Mouse (Mus musculus) myocyte (in vitro differentiated cells): ENCODE results near the gene Fam78b. TPM values are rescaled to one million over a fixed set of nuclear protein-coding genes. Genes with fewer than 3 reads are reported as not detected.

Source experiments
- H3K27me3 ChIP-seq: one replicate; pipeline ENCODE4 v1.6.1; 2011; ENCODE audit not compliant: control insufficient read depth, insufficient read depth, insufficient read length
- H3K36me3 ChIP-seq: one replicate; pipeline ENCODE4 v1.6.1; 2011; ENCODE audit not compliant: control insufficient read depth, insufficient read depth
- H3K4me2 ChIP-seq: one replicate; pipeline ENCODE4 v1.6.1; 2011; ENCODE audit warnings: low read depth, control low read depth
- H3K4me3 ChIP-seq: one replicate; pipeline ENCODE4 v1.5.1; 2011; ENCODE audit warnings: mild to moderate bottlenecking, control low read depth, moderate library complexity
- H3K79me2 ChIP-seq: one replicate; pipeline ENCODE4 v1.6.1; 2011; ENCODE audit not compliant: control insufficient read depth, insufficient read depth
- H3ac ChIP-seq: one replicate; pipeline ENCODE4 v1.6.1; 2011; ENCODE audit not compliant: control insufficient read depth, insufficient read length
- CEBPB ChIP-seq: IDR thresholded peaks from 2 replicates; pipeline ENCODE4 v1.6.1; 2011; ENCODE audit warnings: mild to moderate bottlenecking, moderate library complexity; ENCODE audit not compliant: poor library complexity, insufficient read depth, severe bottlenecking
- E2F4 ChIP-seq: IDR thresholded peaks from one replicate; pipeline ENCODE4 v1.6.1; 2011; ENCODE audit warnings: mild to moderate bottlenecking, control low read depth, moderate library complexity; ENCODE audit not compliant: insufficient read depth
- MAX ChIP-seq: IDR thresholded peaks from one replicate; pipeline ENCODE4 v1.6.1; 2011; ENCODE audit warnings: low read depth, mild to moderate bottlenecking, control low read depth
- MYOD1 ChIP-seq, 3 experiments: IDR thresholded peaks; one replicate each; pipeline ENCODE4 v1.6.1; 2011; ENCODE audit warnings: control low read depth in 2 of 3, low read depth in 2 of 3, mild to moderate bottlenecking in 2 of 3, moderate library complexity in 1 of 3; ENCODE audit not compliant: insufficient read length in 2 of 3, control insufficient read depth in 1 of 3
- MYOG ChIP-seq, 3 experiments: IDR thresholded peaks; one replicate each; pipeline ENCODE4 v1.6.1; 2011; ENCODE audit warnings: control low read depth in 2 of 3, low read depth in 2 of 3, mild to moderate bottlenecking in 2 of 3; ENCODE audit not compliant: insufficient read length in 2 of 3, control insufficient read depth in 1 of 3, insufficient read depth in 1 of 3
- POLR2A ChIP-seq: IDR thresholded peaks from one replicate; pipeline ENCODE4 v1.6.1; 2011; ENCODE audit warnings: low read depth, mild to moderate bottlenecking, control low read depth, moderate library complexity; ENCODE audit not compliant: insufficient read length
- POLR2AphosphoS2 ChIP-seq: IDR thresholded peaks from one replicate; pipeline ENCODE4 v1.6.1; 2011; ENCODE audit warnings: low read depth, control low read depth; ENCODE audit not compliant: insufficient read length
- REST ChIP-seq: IDR thresholded peaks from one replicate; pipeline ENCODE4 v1.6.1; 2011; ENCODE audit warnings: mild to moderate bottlenecking, control low read depth, moderate library complexity; ENCODE audit not compliant: insufficient read depth, insufficient read length
- SRF ChIP-seq: IDR thresholded peaks from one replicate; pipeline ENCODE4 v1.6.1; 2011; ENCODE audit warnings: low read depth; ENCODE audit not compliant: control insufficient read depth, insufficient read length
- TCF12 ChIP-seq: IDR thresholded peaks from one replicate; pipeline ENCODE4 v1.6.1; 2011; ENCODE audit warnings: mild to moderate bottlenecking, control low read depth; ENCODE audit not compliant: poor library complexity, insufficient read depth, severe bottlenecking
- TCF3 ChIP-seq: IDR thresholded peaks from one replicate; pipeline ENCODE4 v1.6.1; 2011; ENCODE audit warnings: low read depth, control low read depth; ENCODE audit not compliant: insufficient read length
- USF1 ChIP-seq: IDR thresholded peaks from one replicate; pipeline ENCODE4 v1.6.1; 2011; ENCODE audit warnings: low read depth, mild to moderate bottlenecking, control low read depth, moderate library complexity
- polyA plus RNA-seq: library from polyadenylated mRNA; unstranded; fragments of >200 nt; fragmentation: generic; extraction: Trizol; gene quantifications from one replicate; pipeline ENCODE4 v1.2.1, GENCODE M21; 2012; ENCODE audit warnings: missing spikeins

Fam78b gene
- polyA plus RNA-seq, 1 experiment: 0.92 TPM

DNA sequence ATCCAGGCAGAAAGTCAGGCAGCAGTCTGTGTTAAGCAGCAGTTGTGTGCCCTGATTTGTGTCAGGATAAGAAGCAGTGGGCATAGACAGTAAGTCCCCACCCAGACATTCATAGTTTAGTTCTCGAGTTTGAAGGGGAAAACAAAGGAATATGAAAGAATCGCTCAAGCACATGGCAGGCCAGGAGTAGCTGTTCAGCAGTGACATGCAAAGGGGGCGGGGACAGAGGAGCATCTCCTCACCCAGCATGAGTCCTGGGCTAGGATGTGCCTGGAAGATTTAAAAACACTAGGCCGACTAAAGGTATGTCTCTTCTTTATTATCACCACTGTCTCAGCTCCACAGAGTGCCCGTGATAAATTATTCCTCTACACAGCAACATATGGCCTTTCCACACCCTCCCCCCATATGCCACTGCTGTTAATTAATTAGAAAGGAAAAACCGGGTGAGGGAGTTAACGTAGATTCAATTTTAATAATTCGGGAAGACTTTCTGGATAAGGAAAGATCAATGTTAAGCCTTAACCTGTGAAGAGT is 107.8 kb downstream of the Fam78b start:
- H3K4me2 ChIP-seq: no peak overlapping the region
- H3K79me2 ChIP-seq: no peaks in the 10 kb centered on the region
- H3K4me3 ChIP-seq: no peak overlapping the region
- TF ChIP-seq E2F4: no peak
- TF ChIP-seq REST: no peak
- no peak for TF ChIP-seq POLR2A
- no peak for TF ChIP-seq USF1
- TF ChIP-seq MYOD1 (IDR thresholded peaks at IDR 0.05; ENCODE audit: control insufficient read depth in 1 of 3, insufficient read length in 2 of 3, low read depth in 2 of 3): no peak
- TF ChIP-seq TCF12: no peak
- no peak for TF ChIP-seq MYOG (IDR thresholded peaks at IDR 0.05; ENCODE audit: control insufficient read depth in 1 of 3, insufficient read depth in 1 of 3, insufficient read length in 2 of 3, low read depth in 2 of 3)
- no peak for TF ChIP-seq CEBPB
- no peak for TF ChIP-seq SRF
- no peak for TF ChIP-seq MAX
- no peak for TF ChIP-seq TCF3
- TF ChIP-seq POLR2AphosphoS2: no peak
- no peaks in the 10 kb centered on the region for H3K27me3 ChIP-seq
- no peak overlapping the region for H3ac ChIP-seq
- no peaks in the 10 kb centered on the region for H3K36me3 ChIP-seq

DNA sequence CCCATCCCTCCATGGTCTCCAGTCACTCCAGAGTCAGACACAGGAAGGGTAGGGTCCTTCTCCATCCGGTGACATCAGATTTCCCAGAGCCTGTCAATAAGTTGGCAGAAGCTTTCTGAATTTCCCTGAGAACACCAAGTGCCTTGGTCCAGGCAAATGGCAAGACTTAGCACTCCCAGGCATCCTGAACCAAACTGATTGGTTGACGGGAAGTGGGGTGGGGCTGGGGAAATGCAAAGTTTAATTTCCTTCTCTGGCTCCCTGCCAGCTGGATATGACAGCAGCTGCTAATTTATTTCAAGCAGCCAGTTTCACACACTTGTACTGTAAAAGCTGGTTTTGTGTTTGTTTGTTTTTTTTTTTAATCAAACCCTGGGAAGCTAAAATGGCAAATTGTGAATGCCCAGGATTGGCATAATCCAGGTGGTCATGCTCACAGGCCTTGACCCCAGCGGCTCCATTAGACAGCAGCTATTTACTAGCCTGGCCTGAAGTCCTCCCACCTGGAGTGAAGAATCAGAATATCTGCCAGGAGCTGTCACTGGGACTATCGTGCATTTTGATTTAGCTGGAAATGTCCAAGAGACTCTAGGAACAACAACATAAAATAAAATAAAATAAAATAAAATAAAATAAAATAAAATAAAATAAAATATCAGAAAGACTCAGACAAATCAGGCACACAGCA is 113.3 kb downstream of the Fam78b start:
- Histone ChIP-seq H3K36me3 (no peaks in the 10 kb centered on the region), H3K79me2 (no peaks in the 10 kb centered on the region), H3ac (no peak overlapping the region), H3K4me3 (no peak overlapping the region), H3K4me2 (no peak overlapping the region), H3K27me3 (no peaks in the 10 kb centered on the region)
- TF ChIP-seq CEBPB: no peak

DNA sequence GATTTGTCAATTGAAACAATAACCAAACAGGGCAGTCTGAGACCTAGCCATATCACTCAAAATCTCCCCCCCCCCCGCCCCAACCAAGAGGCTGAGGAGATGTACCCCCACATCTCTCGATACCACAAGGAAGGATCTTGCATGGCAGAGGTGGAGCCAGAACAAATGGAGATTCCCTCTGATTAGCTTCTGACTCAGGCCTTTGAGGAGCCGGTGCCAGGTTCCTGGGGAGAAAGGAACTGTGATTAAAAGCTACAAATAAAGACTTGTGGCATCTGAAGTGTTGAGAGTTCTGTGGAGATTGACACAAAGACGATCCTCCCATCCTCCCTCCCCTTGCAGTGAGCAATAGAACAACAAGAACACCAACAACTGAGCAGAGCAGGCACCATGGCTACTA is 113.9 kb downstream of the Fam78b start:
- H3ac ChIP-seq: no peak overlapping the region
- no peaks in the 10 kb centered on the region for H3K27me3 ChIP-seq
- no peaks in the 10 kb centered on the region for H3K79me2 ChIP-seq
- no peak for TF ChIP-seq MAX
- TF ChIP-seq MYOG (IDR thresholded peaks at IDR 0.05; ENCODE audit: control insufficient read depth in 1 of 3, insufficient read depth in 1 of 3, insufficient read length in 2 of 3, low read depth in 2 of 3): no peak
- TF ChIP-seq USF1: no peak
- no peak for TF ChIP-seq MYOD1 (IDR thresholded peaks at IDR 0.05; ENCODE audit: control insufficient read depth in 1 of 3, insufficient read length in 2 of 3, low read depth in 2 of 3)
- no peak for TF ChIP-seq TCF12
- H3K4me3 ChIP-seq: no peak overlapping the region
- H3K4me2 ChIP-seq: no peak overlapping the region
- H3K36me3 ChIP-seq: no peaks in the 10 kb centered on the region

DNA sequence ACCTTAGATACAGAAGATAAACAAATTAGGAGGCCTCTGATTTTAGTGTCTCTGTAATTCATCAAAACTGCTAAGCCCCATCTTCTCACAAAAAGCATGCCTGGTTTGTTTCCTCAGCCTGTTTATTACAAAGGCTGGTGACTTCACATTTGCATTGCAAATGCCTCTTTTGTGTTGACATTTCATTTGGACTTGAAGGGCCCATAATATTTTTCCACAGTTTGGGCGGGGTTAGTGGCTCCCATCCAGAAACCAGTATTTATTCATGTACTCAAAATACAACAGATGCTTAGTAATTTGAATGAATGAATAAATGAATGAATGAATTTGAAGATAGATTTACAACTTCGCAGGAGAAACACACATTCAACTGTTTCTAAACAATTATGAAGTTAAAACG is 115.5 kb downstream of the Fam78b start:
- H3ac ChIP-seq: no peak overlapping the region
- no peak for TF ChIP-seq TCF3
- TF ChIP-seq CEBPB: no peak
- no peak for TF ChIP-seq MYOG (IDR thresholded peaks at IDR 0.05; ENCODE audit: control insufficient read depth in 1 of 3, insufficient read depth in 1 of 3, insufficient read length in 2 of 3, low read depth in 2 of 3)
- no peak for TF ChIP-seq USF1
- TF ChIP-seq TCF12: no peak
- H3K4me2 ChIP-seq: no peak overlapping the region
- H3K36me3 ChIP-seq: no peaks in the 10 kb centered on the region
- no peaks in the 10 kb centered on the region for H3K27me3 ChIP-seq
- H3K79me2 ChIP-seq: no peaks in the 10 kb centered on the region
- H3K4me3 ChIP-seq: no peak overlapping the region

DNA sequence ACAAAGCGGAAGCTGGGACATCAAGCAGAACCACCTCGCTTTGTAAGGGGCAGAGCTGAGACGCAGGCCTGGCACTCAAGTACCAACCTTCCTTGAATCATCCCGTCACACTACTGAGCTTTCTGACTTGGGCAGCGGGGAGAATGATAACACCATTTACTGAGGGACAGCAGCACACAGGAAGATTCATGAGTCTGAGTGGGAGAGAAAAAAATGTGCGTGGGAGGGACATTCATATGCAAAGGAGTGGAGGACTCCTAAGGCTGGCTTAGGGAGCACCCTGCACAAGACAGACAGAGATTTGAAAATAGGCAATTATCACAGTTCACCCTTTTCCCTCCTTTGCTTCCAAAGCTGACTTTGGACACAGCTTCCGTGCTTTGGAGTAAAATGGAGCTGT is 117.8 kb downstream of the Fam78b start:
- no peak overlapping the region for H3ac ChIP-seq
- TF ChIP-seq POLR2AphosphoS2 (no peak), TCF3 (no peak), REST (no peak), TCF12 (no peak), MAX (no peak), MYOD1 (IDR thresholded peaks at IDR 0.05; ENCODE audit: control insufficient read depth in 1 of 3, insufficient read length in 2 of 3, low read depth in 2 of 3) (no peak), CEBPB (no peak), E2F4 (no peak), SRF (no peak), MYOG (IDR thresholded peaks at IDR 0.05; ENCODE audit: control insufficient read depth in 1 of 3, insufficient read depth in 1 of 3, insufficient read length in 2 of 3, low read depth in 2 of 3) (no peak), USF1 (no peak), POLR2A (no peak)
- no peaks in the 10 kb centered on the region for H3K79me2 ChIP-seq
- no peak overlapping the region for H3K4me2 ChIP-seq
- H3K4me3 ChIP-seq: no peak overlapping the region
- H3K27me3 ChIP-seq: no peaks in the 10 kb centered on the region
- H3K36me3 ChIP-seq: no peaks in the 10 kb centered on the region
